Mouse (Mus musculus) limb, embryonic 14.5 days (tissue): ENCODE measurements around the gene Ppp3r2. TPM values are rescaled to one million over a fixed set of nuclear protein-coding genes. Genes with fewer than 3 reads are reported as not detected.

Experiments
- ATAC-seq: fragments of 200-750 bp; cut with Nextera tagmentation; 2 replicates; pipeline ENCODE4 v1.8.0; 2017; ENCODE audit warnings: low read depth, moderate number of reproducible peaks, moderate TSS enrichment; ENCODE audit not compliant: low FRiP score
- DNase-seq: peaks from one replicate; pipeline ENCODE4 v3.0.0-alpha.2; 2015; ENCODE audit warnings: low spot score
- H3K27ac ChIP-seq: fragments of 300-500 bp; sonication (generic); replicated peaks from 2 replicates; pipeline ENCODE4 v1.5.1; 2014; ENCODE audit warnings: low read depth, mild to moderate bottlenecking, low read length, moderate library complexity, mixed read lengths
- H3K27me3 ChIP-seq: fragments of 300-500 bp; sonication (generic); 2 replicates; pipeline ENCODE4 v1.6.1; 2014; ENCODE audit warnings: low read length, mixed read lengths; ENCODE audit not compliant: control insufficient read depth, insufficient read depth
- H3K36me3 ChIP-seq: fragments of 300-500 bp; sonication (generic); 2 replicates; pipeline ENCODE4 v1.6.1; 2014; ENCODE audit warnings: mild to moderate bottlenecking, low read length, moderate library complexity, mixed read lengths; ENCODE audit not compliant: control insufficient read depth, insufficient read depth
- H3K4me1 ChIP-seq: fragments of 300-500 bp; sonication (generic); 2 replicates; pipeline ENCODE4 v1.6.1; 2014; ENCODE audit warnings: antibody characterized with exemption, low read length, mixed read lengths; ENCODE audit not compliant: control insufficient read depth, insufficient read depth
- H3K4me2 ChIP-seq: fragments of 300-500 bp; sonication (generic); replicated peaks from 2 replicates; pipeline ENCODE4 v1.6.1; 2014; ENCODE audit warnings: low read depth, mild to moderate bottlenecking, low read length, moderate library complexity; ENCODE audit not compliant: severe bottlenecking
- H3K4me3 ChIP-seq: fragments of 300-500 bp; sonication (generic); replicated peaks from 2 replicates; pipeline ENCODE4 v1.5.1; 2014; ENCODE audit warnings: low read length
- H3K9ac ChIP-seq: fragments of 300-500 bp; sonication (generic); 2 replicates; pipeline ENCODE4 v1.6.1; 2014; ENCODE audit warnings: mild to moderate bottlenecking, low read depth, low read length, moderate library complexity; ENCODE audit not compliant: severe bottlenecking
- H3K9me3 ChIP-seq: fragments of 300-500 bp; sonication (generic); 2 replicates; pipeline ENCODE4 v1.6.1; 2016; ENCODE audit warnings: low read length; ENCODE audit not compliant: control insufficient read depth
- POLR2A ChIP-seq: fragments of 200-500 bp; IDR thresholded peaks from 2 replicates; pipeline ENCODE4 v1.8.0; 2012; ENCODE audit warnings: inconsistent platforms, mild to moderate bottlenecking, moderate library complexity, borderline replicate concordance; ENCODE audit not compliant: insufficient read depth, insufficient read length; ENCODE audit errors: extremely low read depth
- WGBS: fragments of 180-500 bp; shearing (Covaris S2); extraction: QIAGEN DNeasy Blood & Tissue Kit; methylation state at CpG from one replicate; pipeline ENCODE4 v1.1.7; 2014; 5-methylcytosine and 5-hydroxymethylcytosine counted together
- polyA plus RNA-seq, 2 experiments: library from polyadenylated mRNA; depleted of rRNA in 1 of 2; stranded (reverse) in 1 of 2; unstranded in 1 of 2; fragments of >200 nt; fragmentation: Nextera tagmentation in 1 of 2; extraction: Ambion mirVana in 1 of 2; gene quantifications; 2 replicates each; pipeline versions ENCODE4 v1.2.1 to v1.2.3; 2012 to 2014

Ppp3r2 gene
- polyA plus RNA-seq, 2 experiments = 0.14 to 0.19 TPM

DNA sequence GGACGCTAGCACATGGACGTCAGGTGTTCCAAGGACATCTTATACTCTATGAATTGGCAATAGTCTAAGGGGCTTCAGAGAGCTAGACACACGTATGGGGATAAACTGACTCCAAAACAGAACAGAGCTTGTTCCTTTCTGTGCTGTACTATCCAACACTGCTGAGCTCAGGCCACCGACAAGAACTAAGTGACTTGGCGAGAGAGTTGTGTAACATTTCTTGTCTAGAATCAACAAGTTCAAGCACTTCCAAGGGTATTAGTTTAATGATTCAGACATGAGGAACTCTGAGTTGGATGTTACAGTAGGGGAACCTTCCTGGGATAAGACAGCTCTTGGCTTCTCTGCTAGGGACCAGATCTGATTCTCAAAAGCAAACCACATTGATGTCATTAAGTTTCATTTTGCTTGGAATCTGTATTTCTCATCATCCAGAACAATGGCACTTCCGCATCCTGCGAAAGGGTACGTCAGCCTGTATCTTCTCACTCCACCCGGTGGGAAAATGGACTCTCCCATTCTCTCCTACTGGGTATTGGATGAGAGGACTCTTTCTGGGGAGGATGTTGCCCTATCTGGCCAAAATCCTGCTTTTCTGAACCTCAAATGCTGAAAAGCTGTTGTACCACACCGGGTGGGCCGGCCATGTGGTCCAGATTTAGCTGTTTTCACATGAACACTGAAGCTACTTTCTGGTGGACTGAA lies 1.5 kb downstream of the Ppp3r2 start:
- H3K36me3 ChIP-seq = no peaks in the 10 kb centered on the region
- no peaks in the 10 kb centered on the region for H3K27me3 ChIP-seq
- TF ChIP-seq POLR2A = no peak
- ATAC-seq = no peak
- H3K4me1 ChIP-seq = no peaks in the 10 kb centered on the region
- H3K4me2 ChIP-seq = no peak overlapping the region
- H3K27ac ChIP-seq = no peak overlapping the region
- DNase-seq = no peak
- H3K9ac ChIP-seq = no peak overlapping the region
- WGBS = 89% methylated on average over 11 of the region's 11 CpGs
- H3K9me3 ChIP-seq = no peaks in the 10 kb centered on the region
- no peak overlapping the region for H3K4me3 ChIP-seq

DNA sequence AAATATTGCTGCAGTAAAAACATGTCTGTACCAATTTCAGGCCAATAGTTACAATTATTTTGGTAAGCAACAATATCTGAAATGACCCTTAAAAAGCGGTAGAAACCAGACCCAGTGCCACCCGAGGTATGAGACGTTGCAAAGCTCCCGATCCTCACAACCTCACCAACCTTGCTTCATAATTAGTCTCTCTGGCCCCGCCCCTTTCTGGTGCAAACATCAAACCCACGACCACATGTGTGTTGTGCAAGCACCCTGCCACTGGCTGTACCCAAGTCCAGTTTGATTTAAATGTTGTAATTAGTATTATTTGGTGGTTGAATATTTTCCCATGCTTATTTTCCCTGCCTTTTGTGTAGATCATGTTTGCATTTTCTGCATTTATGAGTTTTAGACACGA lies 5.0 kb downstream of the Ppp3r2 start:
- Histone ChIP-seq H3K4me2 (no peak overlapping the region), H3K36me3 (no peaks in the 10 kb centered on the region), H3K4me3 (no peak overlapping the region), H3K4me1 (no peaks in the 10 kb centered on the region), H3K27me3 (no peaks in the 10 kb centered on the region), H3K9ac (no peak overlapping the region), H3K9me3 (no peaks in the 10 kb centered on the region), H3K27ac (no peak overlapping the region)
- WGBS = 63% methylated on average over 7 of the region's 7 CpGs
- DNase-seq (no peak), ATAC-seq (no peak)
- no peak for TF ChIP-seq POLR2A

DNA sequence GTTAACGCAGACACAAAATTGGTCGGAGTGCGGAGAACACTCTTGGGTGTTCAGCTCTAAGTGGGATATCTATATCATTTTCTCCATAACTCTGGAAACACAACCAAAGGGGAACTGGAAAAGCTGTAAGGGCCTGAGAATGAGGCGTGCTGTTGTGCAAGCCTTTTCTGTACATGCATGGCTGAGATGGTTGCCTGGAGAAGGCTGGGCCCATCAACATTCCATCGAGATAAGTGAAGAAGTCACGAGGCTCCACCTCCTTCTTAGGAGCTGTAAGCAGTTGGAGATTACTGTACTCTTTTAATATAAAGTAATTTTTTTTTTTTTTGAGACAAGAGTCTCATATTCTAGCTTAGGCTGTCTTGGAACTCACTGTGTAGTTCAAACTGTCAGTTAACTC lies 5.8 kb downstream of the Ppp3r2 start:
- H3K9me3 ChIP-seq = no peaks in the 10 kb centered on the region
- 90% methylated on average over 6 of the region's 6 CpGs for WGBS
- H3K36me3 ChIP-seq = no peaks in the 10 kb centered on the region
- no peak overlapping the region for H3K4me3 ChIP-seq
- H3K9ac ChIP-seq = no peak overlapping the region
- TF ChIP-seq POLR2A = no peak
- H3K4me2 ChIP-seq = no peak overlapping the region
- no peak overlapping the region for H3K27ac ChIP-seq
- no peak for DNase-seq
- ATAC-seq = no peak
- no peaks in the 10 kb centered on the region for H3K27me3 ChIP-seq
- no peaks in the 10 kb centered on the region for H3K4me1 ChIP-seq

DNA sequence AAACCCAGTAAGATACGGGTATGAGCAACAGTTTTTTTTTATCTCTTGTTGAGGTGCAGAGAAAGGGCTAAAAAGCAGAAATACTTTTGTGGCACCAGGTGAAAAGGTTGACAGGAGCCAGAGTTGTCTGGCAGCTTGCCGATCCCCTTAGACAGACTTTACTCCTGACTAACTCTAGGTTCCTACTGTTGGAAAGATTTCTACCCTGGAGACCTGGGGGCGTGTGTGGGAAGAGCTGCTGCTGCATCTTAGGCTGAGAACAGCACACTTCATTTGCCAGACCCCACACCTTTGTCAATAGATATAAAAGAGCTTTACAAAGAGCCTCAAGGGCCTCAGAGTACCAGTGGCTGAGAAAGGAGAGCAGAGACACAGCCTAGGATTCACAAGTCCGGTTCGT lies 17.0 kb downstream of the Ppp3r2 start:
- TF ChIP-seq POLR2A = no peak
- no peak overlapping the region for H3K4me3 ChIP-seq
- no peak for DNase-seq
- WGBS = 87% methylated on average over 5 of the region's 5 CpGs
- no peak overlapping the region for H3K4me2 ChIP-seq
- ATAC-seq = no peak
- H3K27ac ChIP-seq = no peak overlapping the region
- no peaks in the 10 kb centered on the region for H3K9me3 ChIP-seq
- H3K4me1 ChIP-seq = no peaks in the 10 kb centered on the region
- no peaks in the 10 kb centered on the region for H3K27me3 ChIP-seq
- H3K9ac ChIP-seq = no peak overlapping the region
- peaks cover 27% of the 10 kb centered on the region for H3K36me3 ChIP-seq

DNA sequence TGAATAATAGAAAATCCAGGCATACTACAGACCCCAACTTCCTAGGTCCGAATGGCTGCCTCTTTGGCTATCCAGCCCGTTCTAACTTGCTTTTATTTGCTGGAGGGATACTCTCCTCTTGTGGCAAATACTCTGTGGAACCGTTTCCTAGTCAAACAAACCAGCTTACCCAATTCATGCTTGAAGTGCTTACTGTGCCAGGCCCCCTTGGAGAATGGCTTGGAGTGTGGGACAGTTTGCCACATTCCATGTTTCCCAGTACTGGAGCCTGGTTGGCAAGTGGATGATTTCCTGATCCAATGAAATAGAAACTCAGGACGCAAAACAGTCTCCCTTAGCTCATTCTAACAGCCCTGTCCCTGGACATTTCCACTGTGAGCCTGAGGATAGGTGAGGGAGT lies 19.6 kb downstream of the Ppp3r2 start:
- Histone ChIP-seq H3K4me2 (no peak overlapping the region), H3K9ac (no peak overlapping the region), H3K4me1 (no peaks in the 10 kb centered on the region), H3K9me3 (no peaks in the 10 kb centered on the region), H3K27ac (no peak overlapping the region), H3K4me3 (no peak overlapping the region), H3K27me3 (no peaks in the 10 kb centered on the region), H3K36me3 (peaks cover 36% of the 10 kb centered on the region)
- TF ChIP-seq POLR2A = no peak
- DNase-seq (no peak), ATAC-seq (no peak)
- 83% methylated on average over 4 of the region's 4 CpGs for WGBS
